Mouse (Mus musculus): ENCODE measurements at regions not wholly inside any gene's neighbourhood (a gene's known extent, or its start where the extent isn't known, plus 50 kb on each side); places are given as distances from the start of the nearest gene placed in this dataset.

DNA sequence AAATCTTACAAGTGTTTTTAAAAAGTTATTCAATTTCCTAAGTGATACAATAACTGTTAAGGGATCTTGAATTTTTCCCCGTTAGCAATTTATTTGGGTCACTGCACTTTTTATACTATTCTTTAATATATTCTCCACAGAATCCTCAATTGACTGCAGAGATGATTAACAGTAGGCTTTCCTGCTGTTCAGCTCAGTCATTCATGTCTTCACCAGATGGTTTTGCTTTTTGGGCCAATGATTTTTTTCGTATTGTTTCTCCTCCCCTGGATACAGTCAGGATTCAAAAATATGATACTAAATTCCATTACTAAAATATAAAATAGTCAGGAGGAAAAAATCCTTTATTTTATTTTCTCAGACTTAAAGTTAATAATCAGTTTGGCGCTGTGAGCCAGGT lies 201.9 kb downstream of the 1700017N19Rik start:
- H3K36me3 ChIP-seq (replicated peaks in 1 of 2; ENCODE audit: control insufficient read depth in 1 of 2, insufficient read depth in 1 of 2, low read length in 1 of 2), result no peaks in the 10 kb centered on the region
- DNase-seq (ENCODE audit: extremely low read depth), result no peak
- H3K4me2 ChIP-seq (ENCODE audit: insufficient read depth, low read depth, poor library complexity, severe bottlenecking), result no peak overlapping the region
- H3K9me3 ChIP-seq (replicated peaks; ENCODE audit: low read length), result peaks cover 10% of the 10 kb centered on the region
- H3K79me2 ChIP-seq (replicated peaks; ENCODE audit: control insufficient read depth, extremely low read depth, insufficient read depth, poor library complexity, severe bottlenecking), result no peaks in the 10 kb centered on the region
- in situ Hi-C loops (cut with MboI; ENCODE audit: low pct_ligation_motif_present, low pct_unique_long_range_greater_than_20kb, low sequenced_read_pairs) (no loop called here), dilution Hi-C loops (cut with MboI; ENCODE audit: extremely low pct_ligation_motif_present, extremely low pct_unique_long_range_greater_than_20kb, low sequenced_read_pairs) (no loop called here)
- H3K27ac ChIP-seq (ENCODE audit: insufficient read depth, low read depth), result no peak overlapping the region
- H3K4me1 ChIP-seq (ENCODE audit: control insufficient read depth in 1 of 2, insufficient read depth in 2 of 2), result no peaks in the 10 kb centered on the region
- no peak for TF ChIP-seq POLR2A (IDR thresholded peaks at IDR 0.05; ENCODE audit: low read depth, low read length)
- no peak for TF ChIP-seq ZC3H11A (IDR thresholded peaks at IDR 0.05; ENCODE audit: low read depth, low read length)
- no peak for TF ChIP-seq NELFE (IDR thresholded peaks at IDR 0.05; ENCODE audit: low read depth, low read length)
- no peak for TF ChIP-seq USF1 (IDR thresholded peaks at IDR 0.05; ENCODE audit: low read depth, low read length)
- TF ChIP-seq ELF1 (IDR thresholded peaks at IDR 0.05; ENCODE audit: low read depth, low read length), result no peak
- no peak for TF ChIP-seq RCOR1 (conservative IDR thresholded peaks at IDR 0.05; ENCODE audit: low read depth, low read length)
- TF ChIP-seq ZKSCAN1 (IDR thresholded peaks at IDR 0.05; ENCODE audit: borderline replicate concordance, low read depth, low read length), result no peak
- TF ChIP-seq JUND (conservative IDR thresholded peaks at IDR 0.05; ENCODE audit: low read depth, low read length), result no peak
- TF ChIP-seq CHD2 (IDR thresholded peaks at IDR 0.05; ENCODE audit: low read length), result no peak
- TF ChIP-seq ZMIZ1 (IDR thresholded peaks at IDR 0.05; ENCODE audit: low read depth, low read length), result no peak
- no peak for TF ChIP-seq MAFK (IDR thresholded peaks at IDR 0.05; ENCODE audit: insufficient replicate concordance, low read length)
- no peak for TF ChIP-seq UBTF (IDR thresholded peaks at IDR 0.05; ENCODE audit: low read depth, low read length)
- TF ChIP-seq MAZ (IDR thresholded peaks at IDR 0.05; ENCODE audit: low read depth, low read length), result no peak
- TF ChIP-seq USF2 (conservative IDR thresholded peaks at IDR 0.05; ENCODE audit: low read depth, low read length), result no peak
- no peak for TF ChIP-seq MXI1 (IDR thresholded peaks at IDR 0.05; ENCODE audit: low read depth, low read length)
- TF ChIP-seq SIN3A (IDR thresholded peaks at IDR 0.05; ENCODE audit: low read length), result no peak
- TF ChIP-seq BHLHE40 (IDR thresholded peaks at IDR 0.05; ENCODE audit: low read depth, low read length), result no peak
- no peak for TF ChIP-seq EP300 (IDR thresholded peaks at IDR 0.05; ENCODE audit: low read length)
- no peak overlapping the region for H3K4me3 ChIP-seq (replicated peaks in 1 of 3; ENCODE audit: low read depth in 2 of 3, low read length in 2 of 3, poor library complexity in 1 of 3)
- H3K9ac ChIP-seq (ENCODE audit: insufficient read depth, low read depth), result no peak overlapping the region
- no peaks in the 10 kb centered on the region for H3K27me3 ChIP-seq (replicated peaks)

DNA sequence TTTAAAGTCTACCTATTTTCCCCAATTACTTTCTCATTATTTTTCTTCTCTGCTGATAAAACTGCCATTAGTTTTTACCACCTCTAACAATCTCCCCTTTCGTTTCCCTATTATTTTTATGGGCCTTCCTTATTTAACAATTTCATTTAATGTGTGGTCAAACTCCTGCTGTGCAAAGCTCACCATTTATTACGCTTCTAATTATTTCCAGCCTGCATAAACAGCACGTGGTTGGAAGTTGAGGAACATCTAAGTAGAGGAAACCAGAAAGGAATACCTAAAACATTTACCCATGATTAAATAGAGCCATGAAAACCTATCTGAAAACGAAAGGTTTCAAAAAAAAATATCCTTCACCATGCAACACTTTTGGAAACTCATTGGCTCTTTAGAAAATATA lies 202.3 kb downstream of the 1700017N19Rik start:
- no peak for TF ChIP-seq SIN3A (IDR thresholded peaks at IDR 0.05; ENCODE audit: low read length)
- TF ChIP-seq USF1 (IDR thresholded peaks at IDR 0.05; ENCODE audit: low read depth, low read length), result no peak
- no peak for TF ChIP-seq MAFK (IDR thresholded peaks at IDR 0.05; ENCODE audit: insufficient replicate concordance, low read length)
- no peak for TF ChIP-seq ELF1 (IDR thresholded peaks at IDR 0.05; ENCODE audit: low read depth, low read length)
- TF ChIP-seq BHLHE40 (IDR thresholded peaks at IDR 0.05; ENCODE audit: low read depth, low read length), result no peak
- TF ChIP-seq NRF1 (IDR thresholded peaks at IDR 0.05; ENCODE audit: low read depth, low read length), result no peak
- no peak for TF ChIP-seq E2F4 (IDR thresholded peaks at IDR 0.05; ENCODE audit: insufficient replicate concordance, low read depth, low read length)
- no peak for TF ChIP-seq MAZ (IDR thresholded peaks at IDR 0.05; ENCODE audit: low read depth, low read length)
- no peak for TF ChIP-seq MXI1 (IDR thresholded peaks at IDR 0.05; ENCODE audit: low read depth, low read length)
- no peak for TF ChIP-seq RCOR1 (conservative IDR thresholded peaks at IDR 0.05; ENCODE audit: low read depth, low read length)
- TF ChIP-seq NELFE (IDR thresholded peaks at IDR 0.05; ENCODE audit: low read depth, low read length), result no peak
- no peak for TF ChIP-seq POLR2AphosphoS2 (IDR thresholded peaks at IDR 0.05; ENCODE audit: low read depth, low read length)
- no peak for TF ChIP-seq MYC (IDR thresholded peaks at IDR 0.05; ENCODE audit: low read depth, low read length)
- no peak for TF ChIP-seq ZC3H11A (IDR thresholded peaks at IDR 0.05; ENCODE audit: low read depth, low read length)
- TF ChIP-seq ZKSCAN1 (IDR thresholded peaks at IDR 0.05; ENCODE audit: borderline replicate concordance, low read depth, low read length), result no peak
- TF ChIP-seq SMC3 (IDR thresholded peaks at IDR 0.05; ENCODE audit: low read depth, low read length), result no peak
- no peak for TF ChIP-seq UBTF (IDR thresholded peaks at IDR 0.05; ENCODE audit: low read depth, low read length)
- TF ChIP-seq MAX (IDR thresholded peaks at IDR 0.05; ENCODE audit: low read length), result no peak
- no peak for TF ChIP-seq TCF12 (IDR thresholded peaks at IDR 0.05; ENCODE audit: low read depth, low read length)
- no peak for TF ChIP-seq POLR2A (IDR thresholded peaks at IDR 0.05; ENCODE audit: low read depth, low read length)
- H3K27ac ChIP-seq (ENCODE audit: insufficient read depth, low read depth), result no peak overlapping the region
- H3K36me3 ChIP-seq (replicated peaks in 1 of 2; ENCODE audit: control insufficient read depth in 1 of 2, insufficient read depth in 1 of 2, low read length in 1 of 2), result no peaks in the 10 kb centered on the region
- DNase-seq (ENCODE audit: extremely low read depth), result no peak
- peaks cover 10% of the 10 kb centered on the region for H3K9me3 ChIP-seq (replicated peaks; ENCODE audit: low read length)
- H3K4me1 ChIP-seq (ENCODE audit: control insufficient read depth in 1 of 2, insufficient read depth in 2 of 2), result no peaks in the 10 kb centered on the region
- H3K4me3 ChIP-seq (replicated peaks in 1 of 3; ENCODE audit: low read depth in 2 of 3, low read length in 2 of 3, poor library complexity in 1 of 3), result no peak overlapping the region
- dilution Hi-C loops (cut with MboI; ENCODE audit: extremely low pct_ligation_motif_present, extremely low pct_unique_long_range_greater_than_20kb, low sequenced_read_pairs), result no loop called here
- no peak overlapping the region for H3K9ac ChIP-seq (ENCODE audit: insufficient read depth, low read depth)
- no peaks in the 10 kb centered on the region for H3K27me3 ChIP-seq (replicated peaks)
- no peaks in the 10 kb centered on the region for H3K79me2 ChIP-seq (replicated peaks; ENCODE audit: control insufficient read depth, extremely low read depth, insufficient read depth, poor library complexity, severe bottlenecking)
- in situ Hi-C loops (cut with MboI; ENCODE audit: low pct_ligation_motif_present, low pct_unique_long_range_greater_than_20kb, low sequenced_read_pairs), result no loop called here
- no peak overlapping the region for H3K4me2 ChIP-seq (ENCODE audit: insufficient read depth, low read depth, poor library complexity, severe bottlenecking)

Data from CH12.LX (cell line).